Mouse (Mus musculus) limb, embryonic 12.5 days (tissue): ENCODE data around the gene Serp2. TPM values are rescaled to one million over a fixed set of nuclear protein-coding genes. Genes with fewer than 3 reads are reported as not detected.

Experiments used
- ATAC-seq: fragments of 200-750 bp; cut with Nextera tagmentation; 2 replicates; pipeline ENCODE4 v1.8.0; 2017; ENCODE audit warnings: low read depth, moderate TSS enrichment; ENCODE audit not compliant: insufficient number of reproducible peaks, insufficient read depth, low FRiP score, low TSS enrichment
- H3K27ac ChIP-seq: fragments of 300-500 bp; sonication (generic); 2 replicates; pipeline ENCODE4 v1.5.1; 2016; ENCODE audit warnings: mild to moderate bottlenecking, moderate library complexity
- H3K27me3 ChIP-seq: fragments of 300-500 bp; sonication (generic); 2 replicates; pipeline ENCODE4 v1.6.1; 2016; ENCODE audit warnings: mild to moderate bottlenecking, moderate library complexity
- H3K36me3 ChIP-seq: fragments of 300-500 bp; sonication (generic); 2 replicates; pipeline ENCODE4 v1.6.1; 2016; ENCODE audit warnings: mild to moderate bottlenecking, moderate library complexity
- H3K4me1 ChIP-seq: fragments of 300-500 bp; sonication (generic); replicated peaks from 2 replicates; pipeline ENCODE4 v1.6.1; 2016
- H3K4me2 ChIP-seq: fragments of 300-500 bp; sonication (generic); 2 replicates; pipeline ENCODE4 v1.6.1; 2016; ENCODE audit warnings: mild to moderate bottlenecking, moderate library complexity
- H3K4me3 ChIP-seq: fragments of 300-500 bp; sonication (generic); replicated peaks from 2 replicates; pipeline ENCODE4 v1.5.1; 2016; ENCODE audit warnings: mild to moderate bottlenecking
- H3K9ac ChIP-seq: fragments of 300-500 bp; sonication (generic); replicated peaks from 2 replicates; pipeline ENCODE4 v1.6.1; 2016; ENCODE audit warnings: mild to moderate bottlenecking, moderate library complexity
- H3K9me3 ChIP-seq: fragments of 300-500 bp; sonication (generic); 2 replicates; pipeline ENCODE4 v1.6.1; 2016; ENCODE audit warnings: mild to moderate bottlenecking, moderate library complexity
- WGBS: fragments of 180-500 bp; shearing (Covaris S2); methylation state at CpG from one replicate; pipeline ENCODE4 v1.1.7; 2016; 5-methylcytosine and 5-hydroxymethylcytosine counted together
- polyA plus RNA-seq: library from polyadenylated mRNA; unstranded; fragments of >200 nt; fragmentation: Nextera tagmentation; extraction: Ambion mirVana; gene quantifications from 2 replicates; pipeline ENCODE4 v1.2.1, GENCODE M21; 2016

Gene Serp2
- polyA plus RNA-seq, 1 experiment from 2014 or later, result 15.5 TPM

GRCm38 (mm10) chr14:76593630-76594193 lies 37.0 kb upstream of the Serp2 start:
- WGBS, result 89% methylated on average over 15 of the region's 15 CpGs
- Histone ChIP-seq H3K9ac (no peak overlapping the region), H3K4me1 (peaks cover 24% of the 10 kb centered on the region), H3K27ac (no peak overlapping the region), H3K4me3 (no peak overlapping the region), H3K27me3 (no peaks in the 10 kb centered on the region), H3K36me3 (no peaks in the 10 kb centered on the region), H3K4me2 (no peak overlapping the region), H3K9me3 (no peaks in the 10 kb centered on the region)
- ATAC-seq, result no peak

- H3K4me3 ChIP-seq, result no peak overlapping the region
- 92% methylated on average over 12 of the region's 12 CpGs for WGBS
- no peak for ATAC-seq
- no peaks in the 10 kb centered on the region for H3K9me3 ChIP-seq
- no peak overlapping the region for H3K9ac ChIP-seq
- H3K36me3 ChIP-seq, result no peaks in the 10 kb centered on the region
- no peak overlapping the region for H3K4me2 ChIP-seq
- no peaks in the 10 kb centered on the region for H3K27me3 ChIP-seq
- peaks cover 14% of the 10 kb centered on the region for H3K4me1 ChIP-seq
- H3K27ac ChIP-seq, result no peak overlapping the region
These were observed 36.0 kb upstream of the Serp2 start for GRCm38 (mm10) chr14:76592721-76593120.

GRCm38 (mm10) chr14:76592090-76592489 lies 35.4 kb upstream of the Serp2 start:
- no peak overlapping the region for H3K9ac ChIP-seq
- no peak overlapping the region for H3K4me3 ChIP-seq
- 90% methylated on average over 6 of the region's 6 CpGs for WGBS
- 0 out of 2 replicates have a peak, but pooled peaks cover 9% of the 10 kb centered on the region for H3K4me1 ChIP-seq
- no peaks in the 10 kb centered on the region for H3K9me3 ChIP-seq
- H3K27me3 ChIP-seq, result no peaks in the 10 kb centered on the region
- no peak overlapping the region for H3K27ac ChIP-seq
- H3K36me3 ChIP-seq, result no peaks in the 10 kb centered on the region
- no peak for ATAC-seq
- no peak overlapping the region for H3K4me2 ChIP-seq

- H3K4me2 ChIP-seq, result no peak overlapping the region
- H3K9me3 ChIP-seq, result no peaks in the 10 kb centered on the region
- H3K4me3 ChIP-seq, result no peak overlapping the region
- 0 out of 2 replicates have a peak, but pooled peaks cover 4% of the 10 kb centered on the region for H3K4me1 ChIP-seq
- no peak overlapping the region for H3K9ac ChIP-seq
- no peaks in the 10 kb centered on the region for H3K27me3 ChIP-seq
- ATAC-seq, result no peak
- WGBS, result 85% methylated on average over 7 of the region's 7 CpGs
- H3K36me3 ChIP-seq, result no peaks in the 10 kb centered on the region
- H3K27ac ChIP-seq, result no peak overlapping the region
These were observed 33.4 kb upstream of the Serp2 start for GRCm38 (mm10) chr14:76590134-76590533.

GRCm38 (mm10) chr14:76589671-76590070 lies 33.0 kb upstream of the Serp2 start:
- Histone ChIP-seq H3K9me3 (no peaks in the 10 kb centered on the region), H3K27me3 (no peaks in the 10 kb centered on the region), H3K36me3 (no peaks in the 10 kb centered on the region), H3K4me3 (no peak overlapping the region), H3K9ac (no peak overlapping the region), H3K4me2 (no peak overlapping the region), H3K4me1 (0 out of 2 replicates have a peak, but pooled peaks cover 1% of the 10 kb centered on the region), H3K27ac (no peak overlapping the region)
- WGBS, result 89% methylated on average over 1 of the region's 1 CpGs
- ATAC-seq, result no peak

GRCm38 (mm10) chr14:76585831-76586405 lies 29.2 kb upstream of the Serp2 start:
- Histone ChIP-seq H3K4me1 (no peaks in the 10 kb centered on the region), H3K4me2 (no peak overlapping the region), H3K36me3 (no peaks in the 10 kb centered on the region), H3K4me3 (no peak overlapping the region), H3K9me3 (no peaks in the 10 kb centered on the region), H3K27me3 (no peaks in the 10 kb centered on the region), H3K9ac (no peak overlapping the region), H3K27ac (no peak overlapping the region)
- no peak for ATAC-seq
- WGBS, result 41% methylated on average over 13 of the region's 13 CpGs

GRCm38 (mm10) chr14:76583985-76584384 lies 27.3 kb upstream of the Serp2 start:
- no peak overlapping the region for H3K4me2 ChIP-seq
- no peaks in the 10 kb centered on the region for H3K4me1 ChIP-seq
- WGBS, result 89% methylated on average over 7 of the region's 7 CpGs
- no peak for ATAC-seq
- H3K9ac ChIP-seq, result no peak overlapping the region
- H3K4me3 ChIP-seq, result no peak overlapping the region
- H3K9me3 ChIP-seq, result no peaks in the 10 kb centered on the region
- no peaks in the 10 kb centered on the region for H3K36me3 ChIP-seq
- no peaks in the 10 kb centered on the region for H3K27me3 ChIP-seq
- H3K27ac ChIP-seq, result no peak overlapping the region

- Histone ChIP-seq H3K4me3 (no peak overlapping the region), H3K4me1 (no peaks in the 10 kb centered on the region), H3K9ac (no peak overlapping the region), H3K9me3 (no peaks in the 10 kb centered on the region), H3K27me3 (no peaks in the 10 kb centered on the region), H3K36me3 (no peaks in the 10 kb centered on the region), H3K4me2 (no peak overlapping the region), H3K27ac (no peak overlapping the region)
- ATAC-seq, result no peak
- WGBS, result 71% methylated on average over 6 of the region's 6 CpGs
These were observed 25.6 kb upstream of the Serp2 start for GRCm38 (mm10) chr14:76581974-76582922.

- WGBS, result 60% methylated on average over 2 of the region's 2 CpGs
- H3K27me3 ChIP-seq, result no peaks in the 10 kb centered on the region
- H3K4me1 ChIP-seq, result no peaks in the 10 kb centered on the region
- no peak overlapping the region for H3K4me3 ChIP-seq
- H3K9me3 ChIP-seq, result no peaks in the 10 kb centered on the region
- H3K4me2 ChIP-seq, result no peak overlapping the region
- H3K9ac ChIP-seq, result no peak overlapping the region
- no peak overlapping the region for H3K27ac ChIP-seq
- no peak for ATAC-seq
- no peaks in the 10 kb centered on the region for H3K36me3 ChIP-seq
These were observed 23.0 kb upstream of the Serp2 start for GRCm38 (mm10) chr14:76579660-76580061.

- no peak overlapping the region for H3K4me2 ChIP-seq
- no peaks in the 10 kb centered on the region for H3K36me3 ChIP-seq
- 64% methylated on average over 2 of the region's 2 CpGs for WGBS
- H3K4me3 ChIP-seq, result no peak overlapping the region
- ATAC-seq, result no peak
- no peaks in the 10 kb centered on the region for H3K4me1 ChIP-seq
- H3K27ac ChIP-seq, result no peak overlapping the region
- H3K27me3 ChIP-seq, result no peaks in the 10 kb centered on the region
- H3K9ac ChIP-seq, result no peak overlapping the region
- no peaks in the 10 kb centered on the region for H3K9me3 ChIP-seq
These were observed 21.2 kb upstream of the Serp2 start for GRCm38 (mm10) chr14:76577840-76578239.

- H3K4me2 ChIP-seq, result no peak overlapping the region
- peak overlapping the region; percentile 73 for H3K27ac ChIP-seq
- no peaks in the 10 kb centered on the region for H3K9me3 ChIP-seq
- H3K4me1 ChIP-seq, result peaks cover 24% of the 10 kb centered on the region
- H3K27me3 ChIP-seq, result no peaks in the 10 kb centered on the region
- WGBS, result 82% methylated on average over 7 of the region's 7 CpGs
- H3K36me3 ChIP-seq, result no peaks in the 10 kb centered on the region
- no peak for ATAC-seq
- H3K4me3 ChIP-seq, result no peak overlapping the region
- H3K9ac ChIP-seq, result no peak overlapping the region
These were observed 13.6 kb upstream of the Serp2 start for GRCm38 (mm10) chr14:76570292-76570691.
